Mouse (Mus musculus) forebrain, embryonic 14.5 days (tissue): Measurements from ENCODE around the gene Dgki. TPM values are rescaled to one million over a fixed set of nuclear protein-coding genes. Genes with fewer than 3 reads are reported as not detected.

Source experiments
- ATAC-seq: fragments of 200-750 bp; cut with Nextera tagmentation; 2 replicates; pipeline ENCODE4 v1.8.0; 2017; ENCODE audit warnings: mild to moderate bottlenecking, moderate library complexity
- DNase-seq: peaks from one replicate; pipeline ENCODE4 v3.0.0-alpha.2; 2015; ENCODE audit warnings: low spot score
- H3K27ac ChIP-seq: fragments of 300-500 bp; sonication (generic); 2 replicates; pipeline ENCODE4 v1.5.1; 2014; ENCODE audit warnings: low read depth, mild to moderate bottlenecking, control low read depth, low read length, moderate library complexity
- H3K27me3 ChIP-seq: fragments of 300-500 bp; sonication (generic); replicated peaks from 2 replicates; pipeline ENCODE4 v1.6.1; 2014; ENCODE audit warnings: low read length, control low read depth, mixed read lengths; ENCODE audit not compliant: control insufficient read depth, insufficient read depth
- H3K36me3 ChIP-seq: fragments of 300-500 bp; sonication (generic); 2 replicates; pipeline ENCODE4 v1.6.1; 2014; ENCODE audit warnings: low read length, control low read depth; ENCODE audit not compliant: control insufficient read depth, insufficient read depth
- H3K4me1 ChIP-seq: fragments of 300-500 bp; sonication (generic); 2 replicates; pipeline ENCODE4 v1.6.1; 2014; ENCODE audit warnings: antibody characterized with exemption, low read length, control low read depth; ENCODE audit not compliant: control insufficient read depth, insufficient read depth
- H3K4me2 ChIP-seq: fragments of 300-500 bp; sonication (generic); 2 replicates; pipeline ENCODE4 v1.6.1; 2014; ENCODE audit warnings: mild to moderate bottlenecking, control low read depth, low read length
- H3K4me3 ChIP-seq: fragments of 300-500 bp; sonication (generic); 2 replicates; pipeline ENCODE4 v1.5.1; 2014; ENCODE audit warnings: low read depth, low read length, control low read depth
- H3K9ac ChIP-seq: fragments of 300-500 bp; sonication (generic); 2 replicates; pipeline ENCODE4 v1.6.1; 2014; ENCODE audit warnings: mild to moderate bottlenecking, low read length, control low read depth, moderate library complexity
- H3K9me3 ChIP-seq: fragments of 300-500 bp; sonication (generic); replicated peaks from 2 replicates; pipeline ENCODE4 v1.6.1; 2016; ENCODE audit warnings: low read length, control low read depth, mixed read lengths; ENCODE audit not compliant: control insufficient read depth
- WGBS: fragments of 180-500 bp; shearing (Covaris S2); extraction: QIAGEN DNeasy Blood & Tissue Kit; methylation state at CpG from one replicate; pipeline ENCODE4 v1.1.7; 2014; 5-methylcytosine and 5-hydroxymethylcytosine counted together
- polyA plus RNA-seq: library from polyadenylated mRNA; unstranded; fragments of >200 nt; fragmentation: Nextera tagmentation; extraction: Ambion mirVana; gene quantifications from 2 replicates; pipeline ENCODE4 v1.2.1, GENCODE M21; 2014

Dgki gene
- polyA plus RNA-seq, 1 experiment from 2014 or later = 3.8 TPM

DNA sequence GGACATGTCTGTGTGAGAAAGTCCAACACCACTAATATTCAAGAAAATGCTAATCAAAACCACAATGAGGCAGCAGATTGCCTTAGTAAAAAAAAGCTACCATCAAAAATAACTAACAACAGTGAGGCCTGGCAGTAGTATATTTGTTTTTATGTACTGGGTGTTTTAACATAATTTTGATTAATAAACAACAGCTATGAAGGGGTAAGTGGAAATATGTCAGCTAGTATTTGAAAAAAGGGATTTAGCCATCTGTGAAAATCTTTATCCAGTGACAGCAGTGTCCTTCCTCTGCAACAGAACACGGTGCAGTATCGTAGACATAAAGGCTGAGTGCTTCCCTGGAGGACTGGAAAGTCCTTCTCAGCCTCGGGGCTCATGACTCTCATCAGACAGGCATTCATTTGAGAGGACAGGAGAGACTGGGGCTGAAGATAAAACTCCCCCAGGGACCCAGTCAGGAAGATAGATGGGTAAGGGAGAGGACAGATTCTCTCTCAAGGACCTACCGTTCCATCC is 252.3 kb downstream of the Dgki start:
- no peaks in the 10 kb centered on the region for H3K4me1 ChIP-seq
- H3K4me3 ChIP-seq = no peak overlapping the region
- no peaks in the 10 kb centered on the region for H3K36me3 ChIP-seq
- H3K27ac ChIP-seq = no peak overlapping the region
- no peaks in the 10 kb centered on the region for H3K27me3 ChIP-seq
- H3K9ac ChIP-seq = no peak overlapping the region
- H3K4me2 ChIP-seq = no peak overlapping the region
- DNase-seq = no peak
- no peak for ATAC-seq
- WGBS = 83% methylated on average over 4 of the region's 4 CpGs
- H3K9me3 ChIP-seq = no peaks in the 10 kb centered on the region

DNA sequence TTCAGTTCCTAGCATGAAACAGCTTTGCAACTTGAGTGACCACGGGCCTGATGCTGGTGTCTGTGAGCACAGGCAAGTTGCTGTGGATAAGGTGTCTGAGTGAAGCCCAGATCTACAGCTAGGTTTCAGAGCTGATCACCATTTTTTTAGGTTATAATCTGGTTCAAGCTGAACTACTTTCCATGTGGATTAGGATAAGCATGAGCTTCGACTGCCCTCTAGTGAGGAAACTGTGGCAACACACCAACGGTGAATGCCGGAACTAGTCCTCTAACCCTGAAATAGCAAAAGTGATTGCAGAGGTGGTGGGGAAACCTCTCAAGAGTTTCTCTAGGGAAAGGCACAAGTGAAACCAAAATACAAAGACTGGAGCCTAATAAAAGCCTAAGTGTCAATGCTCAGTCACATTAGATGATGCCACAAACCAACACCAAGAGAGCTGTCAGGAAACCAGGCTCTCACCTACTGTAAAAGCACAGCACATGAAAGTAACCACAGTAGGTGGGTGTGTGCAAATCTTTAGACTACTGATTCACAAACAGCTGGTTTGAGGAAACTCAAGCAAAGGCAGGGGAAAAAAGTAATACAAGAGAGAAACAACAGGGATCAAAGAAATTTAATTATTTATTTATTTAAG is 253.7 kb downstream of the Dgki start:
- DNase-seq (peak; percentile 87), ATAC-seq (peak; percentile 77)
- 28% methylated on average over 4 of the region's 4 CpGs for WGBS
- H3K27me3 ChIP-seq = no peaks in the 10 kb centered on the region
- H3K4me3 ChIP-seq = no peak overlapping the region
- no peaks in the 10 kb centered on the region for H3K9me3 ChIP-seq
- no peak overlapping the region for H3K27ac ChIP-seq
- no peaks in the 10 kb centered on the region for H3K4me1 ChIP-seq
- H3K4me2 ChIP-seq = no peak overlapping the region
- no peaks in the 10 kb centered on the region for H3K36me3 ChIP-seq
- H3K9ac ChIP-seq = no peak overlapping the region

DNA sequence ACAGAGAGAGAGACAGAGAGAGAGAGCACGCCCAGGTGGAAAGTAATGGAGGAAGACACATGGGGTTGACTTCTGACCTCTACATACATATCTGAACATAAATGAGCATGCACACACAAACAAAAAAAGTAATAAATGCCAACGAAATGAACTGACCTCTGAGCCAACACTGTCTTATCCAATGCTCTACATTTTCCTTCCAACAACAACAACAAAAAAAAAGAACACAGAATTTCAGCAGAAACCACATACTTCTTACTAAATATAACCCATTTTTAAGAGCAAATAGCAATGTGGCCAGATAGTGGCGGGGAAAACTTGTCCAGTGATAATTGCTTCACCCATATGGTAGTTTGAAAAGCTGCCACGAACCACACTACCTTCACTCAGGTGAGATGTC is 255.2 kb downstream of the Dgki start:
- Histone ChIP-seq H3K9ac (no peak overlapping the region), H3K36me3 (no peaks in the 10 kb centered on the region), H3K27me3 (no peaks in the 10 kb centered on the region), H3K4me1 (no peaks in the 10 kb centered on the region), H3K27ac (no peak overlapping the region), H3K4me2 (no peak overlapping the region), H3K4me3 (no peak overlapping the region), H3K9me3 (no peaks in the 10 kb centered on the region)
- DNase-seq (no peak), ATAC-seq (no peak)
- 89% methylated on average over 4 of the region's 4 CpGs for WGBS

DNA sequence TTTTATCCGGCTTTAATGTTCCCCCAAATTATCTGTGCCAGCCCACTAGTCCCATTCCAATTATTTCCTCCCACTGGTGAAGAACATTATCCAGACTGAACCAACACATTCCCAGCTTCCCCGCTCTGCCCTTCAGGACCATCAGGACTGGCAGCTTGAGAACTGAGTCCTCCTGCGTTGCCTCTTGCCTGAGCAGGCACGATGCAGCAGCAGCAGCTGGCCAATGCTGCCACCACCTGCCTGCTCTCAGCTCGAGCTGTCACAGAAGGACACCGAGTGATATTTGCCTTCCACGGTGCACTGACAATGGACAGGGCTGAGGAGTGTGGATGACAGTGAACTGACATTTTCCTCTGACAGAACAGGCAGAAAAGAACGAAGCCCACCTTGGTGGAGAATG is 261.5 kb downstream of the Dgki start:
- H3K9me3 ChIP-seq = no peaks in the 10 kb centered on the region
- no peaks in the 10 kb centered on the region for H3K36me3 ChIP-seq
- peak; percentile 70 for DNase-seq
- peaks cover 2% of the 10 kb centered on the region; the same call in 1 of the 2 replicates for H3K4me1 ChIP-seq
- peak; percentile 71; the same call in 1 of the 2 replicates for ATAC-seq
- no peak overlapping the region for H3K9ac ChIP-seq
- no peak overlapping the region for H3K4me2 ChIP-seq
- H3K27me3 ChIP-seq = no peaks in the 10 kb centered on the region
- WGBS = 48% methylated on average over 8 of the region's 8 CpGs
- no peak overlapping the region for H3K4me3 ChIP-seq
- H3K27ac ChIP-seq = no peak overlapping the region

DNA sequence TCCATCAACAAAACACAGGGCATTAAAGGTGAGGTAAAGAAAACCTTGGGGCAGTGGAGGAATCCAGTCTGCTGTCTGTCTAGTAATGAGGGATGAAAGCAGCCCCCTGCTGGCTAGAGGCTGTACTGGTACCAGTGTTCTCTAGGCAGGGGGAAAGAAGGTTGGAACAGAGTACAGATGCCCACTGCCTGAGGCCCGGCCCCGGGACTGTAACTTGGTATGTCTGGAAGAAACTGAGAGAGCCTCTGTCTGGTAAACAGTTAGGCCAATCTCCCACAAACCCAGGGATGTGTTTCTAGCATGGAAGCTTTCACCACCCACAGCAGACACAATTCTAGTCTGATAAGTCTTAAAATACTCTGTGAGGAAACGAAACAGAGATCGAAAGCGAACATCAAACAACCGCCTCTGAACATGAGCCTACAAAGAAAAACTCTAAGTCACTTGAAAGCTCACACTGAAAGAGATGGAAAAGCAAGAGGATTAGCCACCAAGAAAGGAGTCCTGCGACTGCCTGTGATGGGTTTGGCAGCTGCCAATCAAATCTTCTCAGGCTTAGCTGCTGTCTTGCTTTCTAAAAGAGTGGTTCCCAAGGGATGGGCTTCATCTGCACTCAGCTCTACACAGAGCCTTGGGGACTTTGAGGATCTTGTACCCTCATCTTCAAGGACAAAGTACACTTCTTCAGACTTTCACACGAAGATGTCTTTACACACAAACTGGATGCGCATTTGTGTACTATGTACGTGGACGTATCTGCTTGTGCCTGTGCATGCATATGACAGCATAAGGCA is 262.7 kb downstream of the Dgki start:
- Histone ChIP-seq H3K4me2 (no peak overlapping the region), H3K4me3 (no peak overlapping the region), H3K4me1 (peaks cover 2% of the 10 kb centered on the region; the same call in 1 of the 2 replicates), H3K27me3 (no peaks in the 10 kb centered on the region), H3K9ac (no peak overlapping the region), H3K36me3 (no peaks in the 10 kb centered on the region), H3K27ac (no peak overlapping the region), H3K9me3 (no peaks in the 10 kb centered on the region)
- 54% methylated on average over 11 of the region's 11 CpGs for WGBS
- DNase-seq (peak; percentile 52), ATAC-seq (peak; percentile 70; the same call in 1 of the 2 replicates)

DNA sequence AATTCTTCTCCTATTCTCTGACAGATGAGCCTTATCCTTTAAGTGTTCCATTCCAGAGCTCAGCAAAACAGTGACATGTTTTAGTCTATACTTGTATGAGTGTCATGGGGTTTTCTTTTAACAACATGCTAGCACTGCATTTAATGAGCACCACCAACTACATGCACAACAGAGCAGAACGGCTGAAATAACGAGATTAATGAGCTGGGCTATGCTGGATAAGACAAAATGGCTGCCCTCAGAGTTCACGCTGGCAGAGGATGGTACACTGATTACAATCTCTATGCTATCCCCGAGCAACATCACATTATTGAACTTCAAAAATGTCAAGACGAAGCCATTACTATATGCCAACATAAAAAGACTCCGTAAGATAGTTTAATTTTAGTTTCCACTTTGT is 264.3 kb downstream of the Dgki start:
- DNase-seq = peak; percentile 22
- H3K36me3 ChIP-seq = no peaks in the 10 kb centered on the region
- H3K4me1 ChIP-seq = peaks cover 2% of the 10 kb centered on the region; the same call in 1 of the 2 replicates
- no peak overlapping the region for H3K4me3 ChIP-seq
- H3K4me2 ChIP-seq = no peak overlapping the region
- H3K9ac ChIP-seq = no peak overlapping the region
- WGBS = 40% methylated on average over 6 of the region's 6 CpGs
- no peak overlapping the region for H3K27ac ChIP-seq
- ATAC-seq = no peak; the same call in 1 of the 2 replicates
- H3K27me3 ChIP-seq = no peaks in the 10 kb centered on the region
- no peaks in the 10 kb centered on the region for H3K9me3 ChIP-seq

DNA sequence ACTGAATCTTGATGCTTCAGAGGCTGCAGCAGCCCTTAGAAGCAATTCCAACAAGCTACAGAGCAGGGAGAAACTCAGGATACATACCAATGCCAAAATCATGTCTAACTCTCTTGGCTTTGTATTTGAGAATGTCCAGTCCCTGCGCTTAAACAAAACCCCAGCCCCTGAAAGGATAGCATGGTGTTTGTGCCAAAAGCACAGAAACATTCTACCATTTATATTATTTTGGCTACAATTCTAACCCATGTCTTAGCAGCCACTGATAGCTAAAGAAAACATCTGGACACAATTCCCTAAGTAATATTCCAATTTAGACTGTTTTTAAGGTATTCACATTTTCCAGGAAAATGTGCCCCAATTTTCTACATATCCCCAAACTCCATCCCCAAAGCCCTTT is 269.0 kb downstream of the Dgki start:
- Histone ChIP-seq H3K9me3 (no peaks in the 10 kb centered on the region), H3K4me2 (no peak overlapping the region), H3K4me1 (peaks cover 3% of the 10 kb centered on the region; the same call in 1 of the 2 replicates), H3K27me3 (no peaks in the 10 kb centered on the region), H3K4me3 (no peak overlapping the region), H3K36me3 (no peaks in the 10 kb centered on the region), H3K9ac (no peak overlapping the region), H3K27ac (no peak overlapping the region)
- 83% methylated on average over 1 of the region's 1 CpGs for WGBS
- DNase-seq (no peak), ATAC-seq (no peak)

DNA sequence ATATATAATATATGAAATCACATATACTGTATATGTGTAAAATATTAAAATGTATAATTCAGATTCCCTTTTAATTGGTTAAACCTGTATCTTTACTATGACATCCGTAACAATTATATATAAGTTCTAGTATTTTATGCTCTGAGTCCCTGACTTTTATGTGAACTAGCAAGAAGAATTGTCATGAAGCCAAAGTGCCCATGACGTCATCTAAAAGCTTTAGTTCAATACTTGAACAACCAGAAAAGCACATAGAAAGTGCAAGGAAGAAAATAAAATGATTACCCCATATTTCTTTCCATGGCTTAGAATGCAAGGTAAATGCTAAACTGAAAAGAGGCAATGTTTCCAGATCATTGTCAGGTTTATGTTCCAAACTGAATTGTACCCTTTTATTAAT is 269.6 kb downstream of the Dgki start:
- no peaks in the 10 kb centered on the region for H3K27me3 ChIP-seq
- H3K27ac ChIP-seq = no peak overlapping the region
- no peaks in the 10 kb centered on the region for H3K9me3 ChIP-seq
- no peak overlapping the region for H3K4me3 ChIP-seq
- peaks cover 3% of the 10 kb centered on the region; the same call in 1 of the 2 replicates for H3K4me1 ChIP-seq
- no peaks in the 10 kb centered on the region for H3K36me3 ChIP-seq
- 95% methylated on average over 2 of the region's 2 CpGs for WGBS
- H3K4me2 ChIP-seq = no peak overlapping the region
- DNase-seq (no peak), ATAC-seq (no peak)
- H3K9ac ChIP-seq = no peak overlapping the region

DNA sequence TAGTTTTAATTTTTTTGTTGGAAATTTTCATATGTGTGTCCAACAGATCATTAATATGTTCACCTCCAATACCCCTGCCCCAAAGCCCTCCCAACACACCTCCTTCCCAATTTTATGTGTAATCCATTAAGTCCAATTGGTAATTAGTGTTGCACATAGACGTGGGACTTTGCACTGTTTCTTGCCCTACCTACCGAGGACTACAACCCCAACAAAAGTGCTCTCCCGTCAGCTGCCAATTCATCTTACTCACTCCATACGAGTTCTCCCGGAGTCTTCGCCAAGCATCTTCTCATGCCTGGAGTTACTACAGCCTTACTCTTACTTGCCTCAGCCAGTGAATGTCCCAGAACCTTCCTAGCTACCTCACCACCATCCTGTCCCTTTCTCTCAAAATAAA is 271.1 kb downstream of the Dgki start:
- Histone ChIP-seq H3K36me3 (no peaks in the 10 kb centered on the region), H3K27ac (no peak overlapping the region), H3K4me1 (peaks cover 3% of the 10 kb centered on the region; the same call in 1 of the 2 replicates), H3K4me2 (no peak overlapping the region), H3K27me3 (no peaks in the 10 kb centered on the region), H3K9ac (no peak overlapping the region), H3K4me3 (no peak overlapping the region), H3K9me3 (no peaks in the 10 kb centered on the region)
- DNase-seq (no peak), ATAC-seq (no peak)
- WGBS = 87% methylated on average over 6 of the region's 6 CpGs
